Mouse (Mus musculus) lung, adult 2 months (tissue): ENCODE measurements around the gene Exosc5.

Experiments used
- CTCF ChIP-seq: fragments of 200-500 bp; IDR thresholded peaks from 2 replicates; pipeline ENCODE4 v1.5.1; 2011; ENCODE audit warnings: mild to moderate bottlenecking, low read length, control low read depth; ENCODE audit not compliant: insufficient read depth
- POLR2A ChIP-seq: fragments of 200-500 bp; IDR thresholded peaks from 2 replicates; pipeline ENCODE4 v1.6.1; 2011; ENCODE audit warnings: low read depth, mild to moderate bottlenecking, control low read depth, low read length, borderline replicate concordance; ENCODE audit errors: extremely low read depth

GRCm38 (mm10) chr7:25618865-25619721, 39.9 kb upstream of the Exosc5 start, which contains the start of gene Dmac2:
- TF ChIP-seq POLR2A (peak; percentile 80; the same call in 1 of the 2 replicates), CTCF (no peak)
